Mouse (Mus musculus) spleen, postnatal 14 days (tissue): ENCODE data around the gene Zbtb34.

ENCODE experiments used
- DNase-seq, 2 experiments: peaks; one replicate each; pipeline ENCODE4 v3.0.0; 2021 to 2022; ENCODE audit warnings: low spot score in 2 of 2

Zbtb34 gene

DNA sequence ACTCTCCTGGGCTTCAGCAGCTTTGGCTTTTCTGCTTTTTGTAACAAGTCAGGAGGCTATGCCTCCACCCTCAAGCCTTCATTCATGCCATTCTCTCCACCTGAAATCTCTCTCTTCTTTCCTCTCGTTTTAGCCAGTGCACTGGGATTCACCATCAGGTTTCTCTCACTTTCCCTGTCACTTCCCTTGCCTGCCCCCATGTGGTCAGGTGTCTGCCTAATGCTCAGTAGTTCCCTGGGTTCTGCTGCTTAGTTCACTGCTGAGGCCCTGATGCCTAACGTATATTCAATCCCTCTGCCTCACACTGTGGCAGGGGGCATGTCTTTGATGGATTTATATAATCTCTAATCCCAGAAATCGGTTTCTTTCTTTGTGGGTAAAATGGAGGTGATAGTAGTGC lies 29.9 kb downstream of the Zbtb34 start:
- no peak for DNase-seq

DNA sequence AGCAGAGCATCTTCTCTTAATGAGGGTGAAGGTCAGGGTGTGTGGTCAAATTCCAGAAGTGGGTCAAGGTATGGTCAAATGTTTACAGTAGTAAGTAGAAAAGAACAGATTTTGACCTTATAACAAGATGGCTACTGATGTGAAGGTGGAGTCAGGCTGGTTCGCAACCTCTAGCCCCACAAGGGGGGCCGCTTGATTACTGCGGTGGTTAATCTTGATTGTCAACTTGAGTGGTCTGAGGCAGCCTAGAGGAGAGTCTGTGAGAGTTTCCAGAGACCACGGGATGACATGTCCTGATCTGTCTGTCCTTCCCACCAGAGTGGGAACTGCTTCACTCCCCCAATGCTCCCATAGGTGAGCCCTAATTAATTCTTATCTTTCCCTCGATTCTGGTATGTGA lies 30.6 kb downstream of the Zbtb34 start:
- DNase-seq, result no peak

DNA sequence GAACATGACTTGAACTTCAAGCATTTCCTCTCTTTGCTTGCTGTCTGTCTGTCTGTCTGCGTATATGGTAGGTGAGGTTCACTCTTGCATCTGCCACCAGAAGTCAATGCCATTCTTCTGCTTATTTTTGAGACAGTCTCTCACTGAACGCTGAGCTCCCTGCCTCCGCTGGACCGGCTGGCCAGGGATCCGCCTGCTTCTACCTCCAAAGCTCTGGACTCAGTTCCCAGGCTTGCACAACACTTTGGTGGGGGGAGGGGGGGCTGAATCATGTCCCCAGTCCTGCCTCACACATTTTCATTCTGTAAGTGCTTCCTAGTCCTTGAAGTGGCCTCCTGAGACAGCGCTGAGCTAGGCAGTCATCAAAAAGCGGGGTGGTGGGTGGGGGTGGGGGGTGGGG lies 32.0 kb downstream of the Zbtb34 start:
- no peak for DNase-seq

DNA sequence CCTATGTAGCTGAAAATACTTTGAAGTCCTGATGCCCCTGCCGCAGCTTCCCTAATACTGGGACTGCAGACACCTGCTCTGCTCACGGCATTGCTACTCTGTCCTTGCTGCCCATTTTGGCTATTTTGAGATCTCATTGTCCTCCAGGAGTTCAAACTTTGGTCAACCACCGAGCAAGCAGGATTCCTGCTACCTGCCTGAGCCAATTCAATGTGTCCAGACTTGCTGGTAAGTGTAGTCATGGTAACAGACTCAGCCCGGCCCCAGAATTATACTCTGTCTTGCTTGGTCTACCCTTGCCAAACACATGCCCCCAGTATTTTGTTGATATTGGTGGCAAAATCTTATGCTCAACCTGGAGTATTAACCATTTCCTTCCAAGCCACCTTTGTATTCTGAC lies 34.1 kb downstream of the Zbtb34 start:
- DNase-seq, result no peak

DNA sequence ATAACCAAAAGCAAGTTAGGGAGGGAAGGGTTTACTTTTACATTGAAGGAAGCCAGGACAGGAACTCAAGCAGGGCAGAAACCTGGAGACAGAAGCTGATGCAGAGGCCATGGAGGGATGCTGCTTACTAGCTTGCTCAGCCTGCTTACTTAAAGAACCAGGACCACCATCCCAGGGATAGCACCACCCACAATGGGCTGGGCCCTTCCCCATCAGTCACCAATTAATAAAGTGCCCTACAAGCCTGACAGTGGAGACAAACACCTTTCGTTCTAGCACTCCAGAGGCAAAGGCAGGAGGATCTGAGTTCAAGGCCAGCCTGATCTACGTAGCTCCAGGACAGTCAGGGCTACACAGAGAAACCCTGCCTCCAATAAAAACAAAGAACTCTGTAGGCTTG lies 36.1 kb downstream of the Zbtb34 start:
- no peak for DNase-seq

DNA sequence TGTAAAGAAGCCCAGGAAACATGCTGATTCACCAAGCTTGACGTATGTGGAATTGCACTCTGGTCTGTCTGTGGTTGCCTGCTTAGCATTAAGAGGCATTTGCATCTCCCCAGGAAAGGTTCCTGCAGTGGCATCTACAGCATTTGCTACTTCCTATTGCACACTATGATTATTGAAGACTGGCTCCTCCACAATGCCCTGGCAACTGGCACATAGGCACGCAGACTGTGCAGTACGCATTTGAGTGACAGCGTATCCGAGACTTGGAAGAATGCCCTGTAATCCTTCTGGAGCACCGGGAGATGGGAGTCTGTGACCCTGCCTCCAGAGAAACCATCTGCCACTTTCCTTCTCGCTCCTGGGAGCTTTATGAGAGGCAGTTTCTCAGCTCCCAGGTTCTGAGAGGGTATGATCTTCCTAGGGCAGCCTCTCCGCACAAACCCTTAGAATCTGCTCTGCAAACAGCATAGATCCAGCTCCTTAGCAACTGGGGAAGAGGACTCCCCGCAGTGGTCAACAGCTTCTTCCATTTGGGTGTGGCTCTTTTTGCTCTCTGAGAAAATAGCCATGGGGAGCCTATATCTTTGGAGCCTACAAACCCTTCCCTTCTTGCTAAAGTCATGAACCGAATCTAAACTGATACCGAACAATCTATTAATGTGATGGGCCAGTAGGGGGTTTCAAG lies 37.0 kb downstream of the Zbtb34 start:
- no peak for DNase-seq

DNA sequence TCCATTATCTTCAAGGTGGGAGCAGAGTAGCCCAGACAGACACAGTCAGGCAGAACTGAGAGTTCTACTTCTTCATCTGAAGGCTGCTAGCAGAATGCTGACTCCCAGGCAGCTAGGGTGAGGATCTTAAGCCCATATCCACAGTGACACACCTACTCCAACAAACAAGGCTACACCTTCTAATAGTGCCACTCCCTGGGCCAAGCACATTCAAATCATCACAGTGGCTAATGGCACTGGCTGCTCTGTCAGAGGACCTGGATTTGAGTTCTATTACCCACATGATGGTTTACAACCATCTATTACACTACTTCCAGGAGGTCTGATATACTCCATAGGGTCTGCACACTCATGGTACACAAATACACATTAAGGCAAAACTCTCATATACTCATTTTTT lies 38.1 kb downstream of the Zbtb34 start:
- DNase-seq, result no peak

DNA sequence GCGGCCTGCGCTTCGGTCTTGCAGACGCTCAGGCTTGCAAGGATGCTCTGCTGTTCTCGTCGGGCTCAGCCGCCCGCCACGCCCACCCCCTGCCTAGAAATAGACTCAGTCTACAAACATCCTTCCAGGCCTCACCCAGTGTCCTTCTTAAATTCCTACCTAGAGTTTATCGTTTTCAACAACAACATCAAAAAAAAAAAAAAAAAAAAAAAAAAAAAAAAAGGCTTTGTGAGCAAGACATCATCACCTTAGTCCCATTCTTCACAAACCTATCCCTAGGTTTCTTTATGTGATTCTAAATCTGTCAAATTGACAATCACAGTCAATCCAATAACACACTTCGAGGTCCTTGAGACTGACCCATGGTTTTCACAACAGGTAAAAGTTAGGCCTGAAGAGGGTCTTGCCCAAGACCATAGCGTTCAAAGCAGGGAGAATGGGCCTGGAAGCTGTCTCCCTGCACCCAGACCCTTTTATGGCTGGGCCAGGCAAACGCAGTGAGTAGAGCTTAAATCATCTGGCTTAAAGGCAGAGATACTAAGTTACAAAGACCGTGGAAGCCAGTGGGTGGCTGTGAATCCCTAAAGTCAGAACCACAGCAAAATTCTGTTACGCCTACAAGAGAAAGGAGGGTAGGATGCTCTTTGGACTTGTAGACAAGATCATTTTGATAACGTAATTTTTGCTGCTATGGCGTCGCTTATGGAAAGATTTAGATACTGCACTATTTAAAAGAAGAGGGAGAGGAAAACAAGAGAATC lies 59.3 kb downstream of the Zbtb34 start:
- DNase-seq, result no peak

DNA sequence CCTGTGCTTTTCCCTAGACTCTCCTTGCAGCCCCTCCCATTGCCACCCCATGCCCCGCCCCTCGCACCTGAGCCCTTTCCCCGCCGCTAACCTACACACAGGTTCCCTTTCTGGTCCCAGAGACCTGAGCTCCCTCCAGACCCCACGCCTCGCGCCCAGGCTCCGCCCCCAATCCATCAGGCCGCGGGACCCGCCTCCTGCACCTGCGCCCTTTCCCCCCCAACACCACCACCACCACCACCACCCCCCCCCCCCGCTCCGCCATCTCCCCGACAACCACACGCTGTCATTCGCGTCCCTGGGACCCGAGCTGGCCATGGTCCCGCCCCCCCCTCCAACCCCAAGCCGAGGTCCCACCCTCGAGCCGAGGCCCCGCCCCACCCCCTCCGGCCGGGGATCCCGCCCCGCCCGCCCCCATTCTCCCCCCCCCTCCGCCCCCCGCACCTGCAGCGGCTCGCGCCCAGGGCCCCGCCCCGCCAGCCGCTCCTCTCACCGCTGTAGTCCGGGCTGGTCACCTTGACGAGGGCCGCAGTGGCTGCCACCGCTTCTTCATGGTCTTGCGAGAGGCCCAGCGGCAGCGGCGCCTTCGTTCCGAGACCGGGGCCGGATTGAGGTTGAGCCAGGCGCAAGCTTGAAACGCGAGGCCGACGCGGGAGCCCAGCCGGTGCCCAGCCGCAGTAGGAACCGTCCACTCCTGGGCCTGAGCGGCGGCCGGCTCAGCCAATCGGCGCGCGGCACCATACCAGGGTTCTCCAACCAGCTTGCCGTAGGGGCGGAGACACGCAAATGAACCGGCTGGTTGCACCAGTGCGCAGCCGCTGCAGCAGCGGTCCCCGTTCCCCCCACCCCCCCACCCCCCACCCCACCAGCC lies 60.1 kb downstream of the Zbtb34 start, which contains the start of gene Ralgps1:
TSS of gene Ralgps1 (minus strand) at position 710 of the 871 bp plus-strand sequence.
- peak; percentile 84 to 86 for DNase-seq

DNA sequence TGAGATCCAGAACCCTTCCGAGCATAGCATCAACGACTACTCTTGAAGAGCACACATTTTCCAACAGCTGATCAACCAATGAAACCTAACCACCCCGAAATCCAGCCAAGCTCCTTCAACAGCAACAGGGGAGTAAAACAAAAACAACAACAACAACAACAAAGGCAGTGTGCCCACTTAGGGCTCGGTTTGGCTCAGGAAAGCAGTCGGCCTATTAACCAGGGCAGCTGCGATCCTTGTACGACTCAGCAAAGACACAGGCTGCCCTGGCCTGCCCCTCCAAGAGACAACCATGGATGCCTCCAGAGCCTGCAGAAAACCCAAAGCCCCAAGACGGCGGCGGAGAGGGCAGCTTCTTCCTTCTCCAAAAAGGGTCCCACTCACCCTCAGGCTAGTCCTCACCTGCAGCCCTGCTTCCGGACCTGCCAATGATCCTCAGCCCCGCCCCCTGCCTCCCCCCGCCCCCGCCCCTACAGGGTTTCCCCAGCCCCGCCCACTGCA lies 60.8 kb downstream of the Zbtb34 start:
- no peak for DNase-seq

DNA sequence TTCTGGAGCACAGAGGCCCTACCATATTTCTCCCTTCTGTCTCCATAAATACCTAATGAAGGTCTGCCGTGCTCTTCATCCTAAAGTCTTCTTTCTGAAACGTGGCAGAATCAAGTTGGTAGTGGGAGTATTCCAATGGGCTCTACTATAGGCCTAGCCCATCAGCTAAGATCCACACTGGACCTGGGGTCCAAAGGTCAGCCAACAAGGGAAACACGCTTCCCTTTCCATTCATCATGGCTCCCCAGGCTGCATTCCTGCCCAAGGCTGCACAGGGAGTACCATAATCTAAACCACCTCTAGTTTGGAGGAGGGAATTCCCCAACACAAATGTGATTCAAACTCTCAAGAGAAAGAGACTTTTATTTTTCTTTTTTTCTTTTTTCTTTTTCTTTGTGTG lies 61.7 kb downstream of the Zbtb34 start:
- no peak for DNase-seq

DNA sequence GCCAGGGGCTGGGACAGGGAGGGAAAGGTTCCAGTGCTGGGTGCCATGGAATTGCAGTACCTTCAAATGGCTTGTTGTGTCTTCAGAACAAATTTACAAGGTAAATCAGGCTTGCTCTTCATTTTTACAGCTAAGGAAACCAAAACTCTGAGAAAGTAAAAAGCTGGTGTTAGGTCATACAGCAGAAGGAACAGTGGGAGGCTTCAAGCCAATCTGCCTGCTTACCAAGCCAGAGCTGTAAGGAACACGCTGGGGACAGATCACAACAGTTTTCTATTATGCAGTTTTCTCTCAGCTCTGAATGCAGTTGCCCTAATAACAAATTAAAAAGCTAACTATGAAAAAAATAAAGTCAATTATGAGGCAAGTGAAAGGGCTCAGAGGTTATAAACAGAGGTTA lies 62.6 kb downstream of the Zbtb34 start:
- no peak for DNase-seq

DNA sequence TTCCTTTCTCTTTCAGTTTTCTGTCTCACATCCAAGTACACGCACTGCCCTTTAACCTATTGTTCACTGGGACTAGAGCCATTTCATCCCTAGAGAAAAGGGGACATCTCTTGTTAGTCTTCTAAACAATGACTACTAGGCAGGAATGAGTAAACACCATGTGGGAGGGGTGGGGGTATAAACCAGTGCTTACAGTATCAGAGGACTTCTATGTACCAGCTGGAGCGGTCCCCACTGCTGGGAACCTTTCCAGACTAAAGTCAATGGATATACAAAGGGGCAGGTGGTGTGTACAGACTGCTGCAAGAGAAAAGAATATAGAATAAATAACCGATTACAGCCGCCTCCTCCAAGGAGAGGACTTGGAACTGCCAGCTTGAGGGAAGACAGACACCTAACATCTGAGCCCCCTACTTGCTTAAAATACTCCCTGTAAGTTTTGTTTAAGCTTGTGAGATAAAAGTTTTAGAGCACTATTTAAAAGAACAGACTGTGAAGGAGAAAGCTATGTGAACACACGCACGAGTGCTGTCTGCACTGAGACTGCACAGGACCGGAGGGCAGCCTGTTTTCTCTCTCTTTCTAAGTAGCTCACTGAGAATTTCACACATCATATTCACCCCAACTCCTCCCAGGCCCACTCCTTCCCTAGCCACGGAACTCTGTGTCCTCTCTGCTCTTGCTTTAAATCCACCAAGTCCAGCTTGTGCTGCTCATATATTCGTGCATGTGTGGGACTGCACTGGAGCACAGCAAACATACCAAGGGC lies 65.2 kb downstream of the Zbtb34 start:
- DNase-seq, result no peak

DNA sequence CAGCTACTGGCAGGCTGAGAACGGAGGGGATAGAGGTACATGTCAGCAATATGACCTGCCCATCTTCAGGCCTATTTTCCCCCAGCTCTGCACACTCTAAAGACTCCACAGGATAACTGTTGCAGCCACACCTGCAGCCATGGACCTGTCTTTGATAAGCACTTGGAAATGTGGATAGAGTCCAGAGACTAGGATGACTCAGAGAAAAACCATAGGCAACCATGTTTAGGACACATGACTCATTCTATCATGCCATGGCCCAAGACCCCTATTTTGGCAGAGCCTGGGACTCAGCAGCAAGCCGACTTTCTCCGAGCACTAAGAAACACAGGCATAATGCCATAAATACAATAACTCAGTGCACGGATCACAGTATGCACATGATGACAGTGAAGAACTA lies 66.5 kb downstream of the Zbtb34 start:
- DNase-seq, result no peak

DNA sequence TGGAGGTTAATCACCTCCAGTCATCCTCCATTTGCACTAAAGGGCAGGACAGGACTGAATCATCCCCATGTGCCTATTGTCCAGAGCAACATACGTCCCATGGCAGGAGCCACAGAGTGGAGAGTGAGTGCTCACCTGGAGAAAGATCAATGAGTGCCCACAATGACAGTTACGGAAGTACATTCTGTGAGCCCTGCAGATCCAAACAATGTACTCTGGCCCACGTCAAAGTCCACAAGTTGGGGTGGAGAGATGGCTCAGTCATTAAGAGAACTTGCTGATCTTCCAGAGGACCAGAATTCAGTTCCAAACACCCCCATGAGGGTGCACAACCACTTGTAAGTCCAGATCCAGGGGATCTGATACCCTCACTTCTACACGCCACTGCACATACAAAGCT lies 67.2 kb downstream of the Zbtb34 start:
- no peak for DNase-seq

DNA sequence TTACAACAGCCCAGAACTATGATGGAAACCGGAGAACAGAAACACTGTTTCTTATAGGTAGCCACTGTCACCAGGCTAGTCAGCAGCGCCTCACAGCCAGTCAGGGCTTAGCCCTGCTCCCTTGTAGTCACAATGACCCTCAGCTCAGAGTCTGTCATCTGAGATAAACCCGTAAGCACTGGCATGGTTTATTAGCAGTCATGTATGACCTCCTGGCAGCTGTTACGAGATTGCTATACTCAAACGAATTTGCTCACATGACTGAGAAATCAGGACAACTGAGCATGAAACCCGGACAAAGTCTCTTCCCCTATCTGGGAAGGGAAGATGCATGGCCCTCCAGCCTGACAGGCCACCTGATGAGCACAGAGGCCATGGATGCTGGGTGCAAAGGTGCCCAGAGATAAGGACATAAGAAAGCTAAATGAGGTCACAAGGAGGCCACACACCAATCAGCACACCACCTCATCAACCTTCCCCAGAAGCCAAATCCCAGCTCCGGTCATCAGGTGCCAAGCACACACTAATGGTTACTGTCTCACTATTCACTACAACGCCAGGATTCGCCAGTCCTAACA lies 69.9 kb downstream of the Zbtb34 start:
- no peak for DNase-seq

DNA sequence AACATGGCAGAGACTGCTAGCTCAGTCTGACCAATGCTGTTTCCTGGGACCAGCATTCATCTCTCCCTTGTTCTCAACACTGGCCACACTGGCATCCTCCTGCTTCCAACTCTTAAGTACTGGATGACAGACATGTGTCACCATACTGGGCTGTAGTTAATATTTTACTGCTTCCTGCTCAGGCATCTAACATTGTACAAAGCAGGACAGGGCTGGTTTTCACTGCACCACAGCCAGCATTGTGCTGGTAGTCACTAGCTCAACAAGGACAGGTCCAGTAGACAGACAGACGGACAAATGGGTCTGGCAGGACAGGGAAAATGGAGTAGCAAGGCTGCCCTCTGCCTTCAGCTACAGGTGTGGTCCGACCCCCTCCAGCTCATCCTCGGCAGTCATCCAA lies 70.6 kb downstream of the Zbtb34 start:
- no peak for DNase-seq

DNA sequence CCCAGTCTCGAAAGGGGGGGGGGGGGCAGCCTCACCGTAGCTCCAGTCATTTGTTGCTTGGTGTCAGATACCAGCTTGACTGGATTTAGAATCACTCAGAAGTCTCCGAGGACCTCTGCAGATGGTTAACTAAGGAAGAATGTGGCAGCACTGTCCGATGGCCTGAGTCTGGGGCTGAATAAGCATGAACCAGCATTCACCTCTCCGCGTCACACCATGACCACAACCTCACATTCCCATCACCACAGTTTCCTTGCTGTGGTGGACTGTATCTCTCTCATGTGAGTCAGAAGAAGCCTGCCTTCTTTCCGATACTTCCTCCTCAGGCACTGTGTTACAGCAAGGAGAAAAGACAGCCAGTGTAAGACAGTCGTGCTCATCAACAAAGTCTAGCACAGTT lies 71.9 kb downstream of the Zbtb34 start:
- no peak for DNase-seq

DNA sequence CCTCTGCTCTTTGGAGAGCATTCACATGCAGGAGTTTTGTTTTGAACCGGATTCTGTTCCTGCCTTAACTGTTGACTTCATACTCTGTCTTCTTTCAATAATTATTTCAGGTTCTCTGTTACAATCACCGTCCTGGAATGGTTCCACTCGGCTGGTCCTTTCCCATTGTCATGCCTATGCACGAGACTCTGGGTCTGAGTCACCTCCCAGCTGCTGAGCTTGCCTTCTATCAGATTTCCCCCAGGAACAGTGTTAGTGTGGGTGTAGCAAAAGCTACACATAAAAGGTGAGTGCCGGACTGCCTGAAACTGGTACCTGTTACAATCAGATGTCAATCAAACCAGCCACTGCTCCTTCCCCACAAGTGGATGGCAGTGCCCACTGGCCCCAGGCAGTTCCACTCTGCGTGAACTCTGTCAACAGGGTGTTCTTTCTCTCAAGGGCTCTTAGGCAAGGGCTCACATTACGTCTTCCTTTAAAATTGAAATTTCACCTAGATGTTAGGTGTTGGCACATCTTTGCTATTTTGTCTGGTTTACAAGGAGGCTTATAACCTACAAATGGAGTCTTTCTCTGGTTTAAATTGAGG lies 73.8 kb downstream of the Zbtb34 start:
- no peak for DNase-seq
